Mouse (Mus musculus): ENCODE measurements around the gene Lingo1. TPM values are rescaled to one million over a fixed set of nuclear protein-coding genes. Genes with fewer than 3 reads are reported as not detected.

Gene Lingo1
- total RNA-seq, 2 experiments from 2014 or later, result 0.47 to 0.82 TPM

- intact Hi-C loops (cut with DNase I; ENCODE audit: low total_unique reads), result no loop called here
- DNase-seq, result peak; percentile 60
Observed at GRCm38 (mm10) chr9:56738261-56739171, 57.8 kb downstream of the Lingo1 start.

- no peak for DNase-seq
- intact Hi-C loops (cut with DNase I; ENCODE audit: low total_unique reads), result no loop called here
Observed at GRCm38 (mm10) chr9:56734398-56734797, 61.9 kb downstream of the Lingo1 start.

GRCm38 (mm10) chr9:56730997-56731396 is 65.3 kb downstream of the Lingo1 start:
- DNase-seq, result no peak
- intact Hi-C loops (cut with DNase I; ENCODE audit: low total_unique reads), result no loop called here

GRCm38 (mm10) chr9:56729145-56729544 is 67.1 kb downstream of the Lingo1 start:
- intact Hi-C loops (cut with DNase I; ENCODE audit: low total_unique reads), result no loop called here

GRCm38 (mm10) chr9:56727703-56728684 is 68.3 kb downstream of the Lingo1 start:
- DNase-seq, result peak; percentile 52
- intact Hi-C loops (cut with DNase I; ENCODE audit: low total_unique reads), result loop anchor here (2.0 kb wide), 1 partner anchor 71 kb away; no protein-coding TSS in a partner anchor

More at GRCm38 (mm10) chr9:56729145-56729544, 67.1 kb downstream of the Lingo1 start:
- DNase-seq, result no peak

- intact Hi-C loops (cut with DNase I; ENCODE audit: low total_unique reads), result loop anchor here (2.0 kb wide), 1 partner anchor 73 kb away; no protein-coding TSS in a partner anchor
- DNase-seq, result peak; percentile 61
Observed at GRCm38 (mm10) chr9:56725814-56726213, 70.5 kb downstream of the Lingo1 start.

- no peak for DNase-seq
- intact Hi-C loops (cut with DNase I; ENCODE audit: low total_unique reads), result no loop called here
Observed at GRCm38 (mm10) chr9:56722089-56722825, 74.0 kb downstream of the Lingo1 start.

GRCm38 (mm10) chr9:56718984-56719383 is 77.3 kb downstream of the Lingo1 start:
- DNase-seq, result no peak
- intact Hi-C loops (cut with DNase I; ENCODE audit: low total_unique reads), result no loop called here

- intact Hi-C loops (cut with DNase I; ENCODE audit: low total_unique reads), result no loop called here
- DNase-seq, result no peak
Observed at GRCm38 (mm10) chr9:56716565-56716964, 79.7 kb downstream of the Lingo1 start.

GRCm38 (mm10) chr9:56716066-56716465 is 80.2 kb downstream of the Lingo1 start:
- no peak for DNase-seq
- intact Hi-C loops (cut with DNase I; ENCODE audit: low total_unique reads), result no loop called here

GRCm38 (mm10) chr9:56714391-56714790 is 81.9 kb downstream of the Lingo1 start:
- intact Hi-C loops (cut with DNase I; ENCODE audit: low total_unique reads), result no loop called here
- no peak for DNase-seq

- intact Hi-C loops (cut with DNase I; ENCODE audit: low total_unique reads), result no loop called here
- peak; percentile 23 for DNase-seq
Observed at GRCm38 (mm10) chr9:56712667-56713369, 83.5 kb downstream of the Lingo1 start.

- intact Hi-C loops (cut with DNase I; ENCODE audit: low total_unique reads), result no loop called here
- no peak for DNase-seq
Observed at GRCm38 (mm10) chr9:56710958-56711357, 85.3 kb downstream of the Lingo1 start.

- intact Hi-C loops (cut with DNase I; ENCODE audit: low total_unique reads), result no loop called here
- no peak for DNase-seq
Observed at GRCm38 (mm10) chr9:56706482-56707085, 89.7 kb downstream of the Lingo1 start.

- DNase-seq, result no peak
- intact Hi-C loops (cut with DNase I; ENCODE audit: low total_unique reads), result no loop called here
Observed at GRCm38 (mm10) chr9:56701394-56701793, 94.9 kb downstream of the Lingo1 start.

- intact Hi-C loops (cut with DNase I; ENCODE audit: low total_unique reads), result no loop called here
- no peak for DNase-seq
Observed at GRCm38 (mm10) chr9:56700866-56701265, 95.4 kb downstream of the Lingo1 start.

GRCm38 (mm10) chr9:56698715-56699370 is 97.4 kb downstream of the Lingo1 start:
- intact Hi-C loops (cut with DNase I; ENCODE audit: low total_unique reads), result no loop called here
- DNase-seq, result no peak

- no peak for DNase-seq
- intact Hi-C loops (cut with DNase I; ENCODE audit: low total_unique reads), result no loop called here
Observed at GRCm38 (mm10) chr9:56694079-56694478, 102.2 kb downstream of the Lingo1 start.
